Mouse (Mus musculus) forebrain, embryonic 16.5 days (tissue): Measurements from ENCODE around the gene Gm28374. TPM values are rescaled to one million over a fixed set of nuclear protein-coding genes. Genes with fewer than 3 reads are reported as not detected.

Experiments used
- ATAC-seq: fragments of 200-750 bp; cut with Nextera tagmentation; 2 replicates; pipeline ENCODE4 v1.8.0; 2017; ENCODE audit warnings: mild to moderate bottlenecking, moderate library complexity
- H3K27ac ChIP-seq: fragments of 300-500 bp; sonication (generic); 2 replicates; pipeline ENCODE4 v1.5.1; 2014; ENCODE audit warnings: low read length, control low read depth
- H3K27me3 ChIP-seq: fragments of 300-500 bp; sonication (generic); replicated peaks from 2 replicates; pipeline ENCODE4 v1.6.1; 2014; ENCODE audit warnings: low read length; ENCODE audit not compliant: control insufficient read depth, insufficient read depth
- H3K36me3 ChIP-seq: fragments of 300-500 bp; sonication (generic); 2 replicates; pipeline ENCODE4 v1.6.1; 2014; ENCODE audit not compliant: control insufficient read depth, insufficient read depth
- H3K4me1 ChIP-seq: fragments of 300-500 bp; sonication (generic); replicated peaks from 2 replicates; pipeline ENCODE4 v1.6.1; 2014; ENCODE audit warnings: low read length; ENCODE audit not compliant: control insufficient read depth, insufficient read depth
- H3K4me2 ChIP-seq: fragments of 300-500 bp; sonication (generic); 2 replicates; pipeline ENCODE4 v1.6.1; 2014; ENCODE audit warnings: mild to moderate bottlenecking, low read length, control low read depth
- H3K4me3 ChIP-seq: fragments of 300-500 bp; sonication (generic); replicated peaks from 2 replicates; pipeline ENCODE4 v1.5.1; 2014; ENCODE audit warnings: mild to moderate bottlenecking, low read length, control low read depth
- H3K9ac ChIP-seq: fragments of 300-500 bp; sonication (generic); replicated peaks from 2 replicates; pipeline ENCODE4 v1.6.1; 2014; ENCODE audit warnings: low read depth, low read length, control low read depth
- H3K9me3 ChIP-seq: fragments of 300-500 bp; sonication (generic); 2 replicates; pipeline ENCODE4 v1.6.1; 2016; ENCODE audit warnings: low read length; ENCODE audit not compliant: control insufficient read depth
- WGBS: fragments of 180-500 bp; shearing (Covaris S2); extraction: QIAGEN DNeasy Blood & Tissue Kit; methylation state at CpG from one replicate; pipeline ENCODE4 v1.1.7; 2014; 5-methylcytosine and 5-hydroxymethylcytosine counted together
- microRNA-seq: library from miRNA; unstranded; fragments of <30 nt; microRNA quantifications from one replicate; pipeline ENCODE4, GENCODE M21; 2017
- polyA plus RNA-seq: library from polyadenylated mRNA; unstranded; fragments of >200 nt; fragmentation: Nextera tagmentation; extraction: Ambion mirVana; gene quantifications from 2 replicates; pipeline ENCODE4 v1.2.1, GENCODE M21; 2015

Gene Gm28374
- polyA plus RNA-seq, 1 experiment from 2014 or later: 3.1 TPM

DNA sequence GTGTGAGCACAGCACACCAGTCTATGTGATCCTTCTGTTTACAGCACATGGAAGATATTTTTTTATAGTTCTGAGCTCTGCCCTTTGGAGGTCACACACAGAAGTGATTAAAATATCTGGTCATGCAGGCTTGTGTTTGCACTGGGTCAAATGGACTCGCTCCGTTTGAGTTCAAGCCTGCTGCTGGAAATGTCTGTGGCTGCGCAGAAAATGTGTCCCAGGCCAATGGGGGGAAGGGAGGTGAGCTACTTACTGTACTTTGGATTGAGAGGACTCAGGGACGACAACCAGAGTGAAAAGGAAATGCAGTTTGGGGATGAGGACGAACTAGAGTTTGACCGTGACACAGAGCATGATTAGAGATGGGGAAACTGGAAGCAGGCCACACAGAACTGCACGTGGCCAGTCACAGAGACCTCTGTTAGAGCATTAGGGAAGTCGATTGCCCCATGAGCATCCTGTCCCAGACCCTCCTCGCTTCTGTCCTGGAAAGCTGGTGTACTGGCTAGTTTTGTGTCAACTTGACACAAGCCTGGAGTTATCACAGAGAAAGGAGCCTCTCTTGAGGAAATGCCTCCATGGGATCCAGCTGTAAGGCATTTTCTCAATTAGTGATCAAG, 46.0 kb downstream of the Gm28374 start:
- 81% methylated on average over 9 of the region's 9 CpGs for WGBS
- H3K9me3 ChIP-seq: no peaks in the 10 kb centered on the region
- H3K27ac ChIP-seq: no peak overlapping the region
- no peak for ATAC-seq
- H3K4me2 ChIP-seq: no peak overlapping the region
- H3K27me3 ChIP-seq: no peaks in the 10 kb centered on the region
- no peak overlapping the region for H3K9ac ChIP-seq
- no peaks in the 10 kb centered on the region for H3K4me1 ChIP-seq
- no peaks in the 10 kb centered on the region for H3K36me3 ChIP-seq
- H3K4me3 ChIP-seq: no peak overlapping the region

DNA sequence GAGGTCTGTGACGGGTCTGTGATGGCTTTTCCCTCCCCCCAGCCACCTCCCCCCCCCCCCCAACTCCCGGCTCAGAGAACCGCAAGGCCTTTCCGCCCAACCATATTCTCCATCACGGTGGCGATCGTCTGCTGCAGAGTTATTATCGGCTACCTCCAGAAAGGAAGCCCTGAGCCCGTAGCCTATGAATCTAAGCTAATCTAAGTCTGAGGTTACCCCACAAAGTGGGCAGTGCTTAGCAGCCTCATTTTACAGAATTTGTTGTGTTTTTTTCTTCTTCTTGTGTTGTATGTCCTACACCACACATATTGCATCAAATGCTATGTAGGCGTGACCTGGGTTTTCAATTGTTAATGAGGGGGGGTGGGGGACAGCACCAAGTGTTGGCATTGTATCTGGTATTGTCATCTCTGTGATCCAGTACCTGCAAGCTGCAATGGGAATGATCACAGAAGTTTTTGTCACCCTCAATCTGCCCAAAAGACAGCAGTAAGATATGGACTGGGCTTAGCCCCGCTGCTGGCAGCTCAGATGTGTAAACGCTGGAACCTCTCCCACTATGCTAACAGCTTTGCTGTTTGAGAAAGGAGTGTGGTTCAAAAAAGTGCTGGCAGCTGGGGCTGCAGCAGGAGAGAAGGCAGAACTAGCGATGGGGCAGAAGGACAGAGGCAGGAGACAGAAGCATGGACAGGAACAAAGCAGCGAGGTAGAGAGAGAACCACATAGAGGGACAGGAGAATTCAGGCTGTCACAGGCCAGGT, 51.4 kb downstream of the Gm28374 start:
- Histone ChIP-seq H3K27me3 (no peaks in the 10 kb centered on the region), H3K9me3 (no peaks in the 10 kb centered on the region), H3K9ac (no peak overlapping the region), H3K4me2 (no peak overlapping the region), H3K4me1 (no peaks in the 10 kb centered on the region), H3K36me3 (no peaks in the 10 kb centered on the region), H3K4me3 (no peak overlapping the region), H3K27ac (no peak overlapping the region)
- ATAC-seq: no peak
- WGBS: 80% methylated on average over 14 of the region's 14 CpGs

DNA sequence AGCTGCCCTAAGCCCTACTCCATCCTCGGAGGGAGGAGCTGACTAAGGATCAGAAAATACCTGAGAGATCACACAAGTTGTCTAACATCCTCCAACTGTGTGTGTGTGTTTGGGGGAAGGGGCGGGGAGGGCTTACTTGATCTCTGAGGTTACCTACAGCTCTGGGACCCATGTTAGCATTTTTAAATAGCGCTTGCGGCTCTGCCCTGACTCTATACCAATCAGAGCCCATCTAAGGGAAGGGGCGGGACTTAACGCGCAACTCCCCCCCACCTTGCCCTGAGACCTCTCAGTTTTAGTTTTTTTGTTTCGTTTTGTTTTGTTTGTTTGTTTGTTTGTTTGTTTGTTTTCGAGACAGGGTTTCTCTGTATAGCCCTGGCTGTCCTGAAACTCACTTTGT, 52.6 kb downstream of the Gm28374 start:
- no peak overlapping the region for H3K4me2 ChIP-seq
- H3K4me3 ChIP-seq: no peak overlapping the region
- ATAC-seq: no peak
- H3K27me3 ChIP-seq: no peaks in the 10 kb centered on the region
- WGBS: 84% methylated on average over 9 of the region's 9 CpGs
- no peaks in the 10 kb centered on the region for H3K4me1 ChIP-seq
- H3K9me3 ChIP-seq: no peaks in the 10 kb centered on the region
- no peak overlapping the region for H3K9ac ChIP-seq
- no peaks in the 10 kb centered on the region for H3K36me3 ChIP-seq
- no peak overlapping the region for H3K27ac ChIP-seq

DNA sequence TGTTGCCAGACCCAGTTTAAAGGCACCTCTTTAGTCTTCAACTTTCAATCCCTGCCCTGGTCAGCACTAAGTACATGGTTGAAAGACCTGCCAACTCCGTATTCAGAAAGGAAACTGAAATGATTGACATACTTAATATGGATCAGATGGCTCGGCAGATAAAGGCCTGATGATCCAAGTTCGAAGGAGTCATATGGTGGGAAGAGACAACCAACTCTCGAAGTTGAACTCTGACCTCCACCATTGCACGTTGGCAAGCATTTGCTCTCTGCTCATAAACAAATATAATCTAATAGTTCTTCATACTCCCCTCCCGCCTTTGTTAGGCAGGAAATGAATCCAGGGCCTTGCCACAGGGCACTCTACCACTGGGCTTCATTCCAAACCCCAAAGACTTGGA, 53.1 kb downstream of the Gm28374 start:
- ATAC-seq: no peak
- Histone ChIP-seq H3K9ac (no peak overlapping the region), H3K36me3 (no peaks in the 10 kb centered on the region), H3K27ac (no peak overlapping the region), H3K27me3 (no peaks in the 10 kb centered on the region), H3K4me1 (no peaks in the 10 kb centered on the region), H3K9me3 (no peaks in the 10 kb centered on the region), H3K4me2 (no peak overlapping the region), H3K4me3 (no peak overlapping the region)
- 85% methylated on average over 6 of the region's 6 CpGs for WGBS

Small RNA genes lying within 50 kb of the gene (microRNA-seq; reads per million reads assigned to microRNA genes)
- gene Mir6988: 1.7 reads per million

Other genes starting within 250 kb of the Gm28374 start
- gene Frmd8, start 207.0 kb downstream of the Gm28374 start, polyA plus RNA-seq: 20.9 and 21.5 TPM in 2 replicates
- gene Slc25a45, start 204.4 kb downstream of the Gm28374 start, polyA plus RNA-seq: 1.5 and 2.0 TPM in 2 replicates
- 11.0 and 13.7 TPM in 2 replicates for gene Tigd3, start 188.1 kb downstream of the Gm28374 start, polyA plus RNA-seq
- gene Dpf2, start 169.2 kb downstream of the Gm28374 start, polyA plus RNA-seq: 124 and 126 TPM in 2 replicates
- gene Cdc42ep2, start 157.4 kb downstream of the Gm28374 start, polyA plus RNA-seq: 11.1 and 12.4 TPM in 2 replicates
- gene Pola2, start 118.1 kb downstream of the Gm28374 start, polyA plus RNA-seq: 31.9 and 34.2 TPM in 2 replicates
- gene Slc22a20, start 96.1 kb downstream of the Gm28374 start, polyA plus RNA-seq: not detected in 2 replicates
- gene Capn1, start 66.4 kb downstream of the Gm28374 start, polyA plus RNA-seq: 1.3 and 2.2 TPM in 2 replicates
- 22.6 and 30.3 TPM in 2 replicates for gene Syvn1, start 35.7 kb downstream of the Gm28374 start, polyA plus RNA-seq
- 65.0 and 74.0 TPM in 2 replicates for gene Mrpl49, start 24.5 kb downstream of the Gm28374 start, polyA plus RNA-seq
- 493 and 512 TPM in 2 replicates for gene Fau, start 24.4 kb downstream of the Gm28374 start, polyA plus RNA-seq
- 30.1 and 31.0 TPM in 2 replicates for gene Znhit2, start 21.1 kb downstream of the Gm28374 start, polyA plus RNA-seq
- gene Tm7sf2, start 13.9 kb downstream of the Gm28374 start, polyA plus RNA-seq: 34.0 and 41.3 TPM in 2 replicates
- gene Vps51, start 5.0 kb downstream of the Gm28374 start, polyA plus RNA-seq: 85.9 and 88.5 TPM in 2 replicates
- not detected in 2 replicates for gene Tmem262, start 2.2 kb downstream of the Gm28374 start, polyA plus RNA-seq
- gene Zfpl1, start 2.7 kb upstream of the Gm28374 start, polyA plus RNA-seq: 83.3 and 85.7 TPM in 2 replicates
- 16.5 and 16.7 TPM in 2 replicates for gene Cdca5, start 2.7 kb upstream of the Gm28374 start, polyA plus RNA-seq
- gene AC131692.1, start 12.2 kb upstream of the Gm28374 start, polyA plus RNA-seq: not detected in 2 replicates
- 0.35 and 0.58 TPM in 2 replicates for gene Naaladl1, start 23.5 kb upstream of the Gm28374 start, polyA plus RNA-seq
- 46.4 and 50.5 TPM in 2 replicates for gene Sac3d1, start 36.4 kb upstream of the Gm28374 start, polyA plus RNA-seq
- 40.3 and 50.1 TPM in 2 replicates for gene Snx15, start 46.0 kb upstream of the Gm28374 start, polyA plus RNA-seq
- gene Batf2, start 58.7 kb upstream of the Gm28374 start, polyA plus RNA-seq: not detected in 2 replicates
- gene Arl2, start 59.3 kb upstream of the Gm28374 start, polyA plus RNA-seq: 69.9 and 92.6 TPM in 2 replicates
- not detected in 2 replicates for gene Majin, start 102.1 kb upstream of the Gm28374 start, polyA plus RNA-seq
- gene Gpha2, start 144.1 kb upstream of the Gm28374 start, polyA plus RNA-seq: not detected in 2 replicates
- gene Ppp2r5b, start 153.6 kb upstream of the Gm28374 start, polyA plus RNA-seq: 106 and 117 TPM in 2 replicates
- gene Atg2a, start 159.4 kb upstream of the Gm28374 start, polyA plus RNA-seq: 11.2 and 13.1 TPM in 2 replicates
- 105 and 106 TPM in 2 replicates for gene Ehd1, start 194.5 kb upstream of the Gm28374 start, polyA plus RNA-seq
- gene Cdc42bpg, start 224.2 kb upstream of the Gm28374 start, polyA plus RNA-seq: 0.52 and 1.1 TPM in 2 replicates